Mouse (Mus musculus) lung, embryonic 15.5 days (tissue): ENCODE data around the gene Sdhaf1. TPM values are rescaled to one million over a fixed set of nuclear protein-coding genes. Genes with fewer than 3 reads are reported as not detected.

Experiments used
- polyA plus RNA-seq: library from polyadenylated mRNA; unstranded; fragments of >200 nt; fragmentation: Nextera tagmentation; extraction: Ambion mirVana; gene quantifications from 2 replicates; pipeline ENCODE4 v1.2.1, GENCODE M21; 2015

The Sdhaf1 gene
- polyA plus RNA-seq, 1 experiment from 2014 or later, result 19.5 TPM

Other genes with a start within 250 kb of the Sdhaf1 start
- gene Gm26920, start 233.5 kb downstream of the Sdhaf1 start, polyA plus RNA-seq, result 0.81 and 1.1 TPM in 2 replicates
- 8.1 and 8.3 TPM in 2 replicates for gene Zfp566, start 233.4 kb downstream of the Sdhaf1 start, polyA plus RNA-seq
- 107 and 113 TPM in 2 replicates for gene Zfp260, start 229.1 kb downstream of the Sdhaf1 start, polyA plus RNA-seq
- 12.5 and 13.5 TPM in 2 replicates for gene Zfp382, start 202.0 kb downstream of the Sdhaf1 start, polyA plus RNA-seq
- gene Zfp146, start 154.1 kb downstream of the Sdhaf1 start, polyA plus RNA-seq, result 16.6 and 18.4 TPM in 2 replicates
- 17.7 and 18.9 TPM in 2 replicates for gene Cox7a1, start 139.8 kb downstream of the Sdhaf1 start, polyA plus RNA-seq
- gene Capns1, start 125.1 kb downstream of the Sdhaf1 start, polyA plus RNA-seq, result 97.0 and 104 TPM in 2 replicates
- gene Polr2i, start 91.9 kb downstream of the Sdhaf1 start, polyA plus RNA-seq, result 148 and 156 TPM in 2 replicates
- gene Tbcb, start 91.6 kb downstream of the Sdhaf1 start, polyA plus RNA-seq, result 168 and 180 TPM in 2 replicates
- not detected in 2 replicates for gene Ovol3, start 88.2 kb downstream of the Sdhaf1 start, polyA plus RNA-seq
- 0.50 and 0.64 TPM in 2 replicates for gene Thap8, start 43.8 kb downstream of the Sdhaf1 start, polyA plus RNA-seq
- gene Wdr62, start 43.5 kb downstream of the Sdhaf1 start, polyA plus RNA-seq, result 10.7 and 11.5 TPM in 2 replicates
- gene Clip3, start 32.2 kb downstream of the Sdhaf1 start, polyA plus RNA-seq, result 18.6 and 18.8 TPM in 2 replicates
- gene Alkbh6, start 15.2 kb downstream of the Sdhaf1 start, polyA plus RNA-seq, result 76.6 and 78.7 TPM in 2 replicates
- gene Syne4, start 9.1 kb downstream of the Sdhaf1 start, polyA plus RNA-seq, result 25.1 and 29.5 TPM in 2 replicates
- 1.9 TPM in 1 of 2 replicates, not detected in the other for gene E130208F15Rik, start 2.2 kb downstream of the Sdhaf1 start, polyA plus RNA-seq
- gene Lrfn3, start 38.9 kb upstream of the Sdhaf1 start, polyA plus RNA-seq, result 4.2 TPM in 2 replicates
- 50.8 and 56.1 TPM in 2 replicates for gene Tyrobp, start 89.9 kb upstream of the Sdhaf1 start, polyA plus RNA-seq
- gene Hcst, start 96.0 kb upstream of the Sdhaf1 start, polyA plus RNA-seq, result 0.70 and 2.3 TPM in 2 replicates
- gene Nfkbid, start 97.8 kb upstream of the Sdhaf1 start, polyA plus RNA-seq, result 1.5 and 2.1 TPM in 2 replicates
- gene Aplp1, start 121.6 kb upstream of the Sdhaf1 start, polyA plus RNA-seq, result 23.9 and 24.4 TPM in 2 replicates
- gene Kirrel2, start 133.8 kb upstream of the Sdhaf1 start, polyA plus RNA-seq, result not detected in 2 replicates
- 0.08 TPM in 1 of 2 replicates, not detected in the other for gene Nphs1, start 134.4 kb upstream of the Sdhaf1 start, polyA plus RNA-seq
- gene Prodh2, start 169.7 kb upstream of the Sdhaf1 start, polyA plus RNA-seq, result 0.25 and 0.44 TPM in 2 replicates
- 7.7 and 9.3 TPM in 2 replicates for gene Arhgap33, start 211.2 kb upstream of the Sdhaf1 start, polyA plus RNA-seq
- gene Hspb6, start 228.3 kb upstream of the Sdhaf1 start, polyA plus RNA-seq, result 32.1 and 33.6 TPM in 2 replicates
- 13.2 and 18.3 TPM in 2 replicates for gene Proser3, start 228.4 kb upstream of the Sdhaf1 start, polyA plus RNA-seq
- 36.0 and 38.8 TPM in 2 replicates for gene Lin37, start 235.9 kb upstream of the Sdhaf1 start, polyA plus RNA-seq
- gene U2af1l4, start 239.4 kb upstream of the Sdhaf1 start, polyA plus RNA-seq, result 99.0 TPM in 2 replicates
- gene Gm49396, start 239.4 kb upstream of the Sdhaf1 start, polyA plus RNA-seq, result 13.0 and 15.1 TPM in 2 replicates
- 119 and 124 TPM in 2 replicates for gene Psenen, start 239.7 kb upstream of the Sdhaf1 start, polyA plus RNA-seq
- 4.6 and 5.0 TPM in 2 replicates for gene Igflr1, start 241.5 kb upstream of the Sdhaf1 start, polyA plus RNA-seq